Mouse (Mus musculus): ENCODE measurements around the gene Rpl36al. TPM values are rescaled to one million over a fixed set of nuclear protein-coding genes. Genes with fewer than 3 reads are reported as not detected.

Rpl36al gene
- polyA plus RNA-seq, 2 experiments = 600 to 646 TPM

GRCm38 (mm10) chr12:69190522-69190921, 6.6 kb upstream of the Rpl36al start:
- no peak for DNase-seq (ENCODE audit: low spot score)
- peaks cover 6% of the 10 kb centered on the region for H3K4me1 ChIP-seq (ENCODE audit: control insufficient read depth, insufficient read depth, low read length)
- H3K27ac ChIP-seq (replicated peaks; ENCODE audit: low read depth, low read length) = no peak overlapping the region
- no peak overlapping the region for H3K9ac ChIP-seq (ENCODE audit: low read depth, low read length, severe bottlenecking)
- peaks cover 47% of the 10 kb centered on the region for H3K36me3 ChIP-seq (ENCODE audit: control insufficient read depth, insufficient read depth, low read length)
- H3K4me2 ChIP-seq (replicated peaks; ENCODE audit: low read depth, low read length, severe bottlenecking) = no peak overlapping the region
- WGBS = 88% methylated on average over 1 of the region's 1 CpGs
- no peak for ATAC-seq (ENCODE audit: low FRiP score, low read depth)
- H3K27me3 ChIP-seq (ENCODE audit: control insufficient read depth, insufficient read depth, low read length) = no peaks in the 10 kb centered on the region
- no peaks in the 10 kb centered on the region for H3K9me3 ChIP-seq (ENCODE audit: control insufficient read depth, low read length)
- H3K4me3 ChIP-seq (replicated peaks; ENCODE audit: low read length) = no peak overlapping the region
- TF ChIP-seq POLR2A (IDR thresholded peaks at IDR 0.05; ENCODE audit: borderline replicate concordance, extremely low read depth, insufficient read depth, insufficient read length) = no peak

GRCm38 (mm10) chr12:69190074-69190473, 6.2 kb upstream of the Rpl36al start:
- Histone ChIP-seq H3K9ac (ENCODE audit: low read depth, low read length, severe bottlenecking) (no peak overlapping the region), H3K27ac (replicated peaks; ENCODE audit: low read depth, low read length) (no peak overlapping the region), H3K4me1 (ENCODE audit: control insufficient read depth, insufficient read depth, low read length) (peaks cover 10% of the 10 kb centered on the region), H3K4me3 (replicated peaks; ENCODE audit: low read length) (no peak overlapping the region), H3K9me3 (ENCODE audit: control insufficient read depth, low read length) (no peaks in the 10 kb centered on the region), H3K27me3 (ENCODE audit: control insufficient read depth, insufficient read depth, low read length) (no peaks in the 10 kb centered on the region), H3K4me2 (replicated peaks; ENCODE audit: low read depth, low read length, severe bottlenecking) (no peak overlapping the region), H3K36me3 (ENCODE audit: control insufficient read depth, insufficient read depth, low read length) (peaks cover 48% of the 10 kb centered on the region)
- DNase-seq (ENCODE audit: low spot score) = no peak
- no peak for TF ChIP-seq POLR2A (IDR thresholded peaks at IDR 0.05; ENCODE audit: borderline replicate concordance, extremely low read depth, insufficient read depth, insufficient read length)
- ATAC-seq (ENCODE audit: low FRiP score, low read depth) = no peak
- WGBS = 89% methylated on average over 9 of the region's 9 CpGs

- Histone ChIP-seq H3K36me3 (ENCODE audit: control insufficient read depth, insufficient read depth, low read length) (peaks cover 51% of the 10 kb centered on the region), H3K4me3 (replicated peaks; ENCODE audit: low read length) (no peak overlapping the region), H3K27me3 (ENCODE audit: control insufficient read depth, insufficient read depth, low read length) (no peaks in the 10 kb centered on the region), H3K27ac (replicated peaks; ENCODE audit: low read depth, low read length) (no peak overlapping the region), H3K4me1 (ENCODE audit: control insufficient read depth, insufficient read depth, low read length) (peaks cover 13% of the 10 kb centered on the region), H3K4me2 (replicated peaks; ENCODE audit: low read depth, low read length, severe bottlenecking) (no peak overlapping the region), H3K9ac (ENCODE audit: low read depth, low read length, severe bottlenecking) (no peak overlapping the region), H3K9me3 (ENCODE audit: control insufficient read depth, low read length) (no peaks in the 10 kb centered on the region)
- no peak for DNase-seq (ENCODE audit: low spot score)
- no peak for ATAC-seq (ENCODE audit: low FRiP score, low read depth)
- no peak for TF ChIP-seq POLR2A (IDR thresholded peaks at IDR 0.05; ENCODE audit: borderline replicate concordance, extremely low read depth, insufficient read depth, insufficient read length)
- 70% methylated on average over 5 of the region's 5 CpGs for WGBS
Measured at GRCm38 (mm10) chr12:69186811-69187471, 3.1 kb upstream of the Rpl36al start.

- Histone ChIP-seq H3K9me3 (ENCODE audit: control insufficient read depth, low read length) (no peaks in the 10 kb centered on the region), H3K9ac (ENCODE audit: low read depth, low read length, severe bottlenecking) (peak overlapping the region; percentile 90), H3K27me3 (ENCODE audit: control insufficient read depth, insufficient read depth, low read length) (no peaks in the 10 kb centered on the region), H3K27ac (replicated peaks; ENCODE audit: low read depth, low read length) (no peak overlapping the region), H3K4me3 (replicated peaks; ENCODE audit: low read length) (peak overlapping the region; percentile 65), H3K4me2 (replicated peaks; ENCODE audit: low read depth, low read length, severe bottlenecking) (peak overlapping the region; percentile 89), H3K36me3 (ENCODE audit: control insufficient read depth, insufficient read depth, low read length) (peaks cover 49% of the 10 kb centered on the region), H3K4me1 (ENCODE audit: control insufficient read depth, insufficient read depth, low read length) (peaks cover 13% of the 10 kb centered on the region)
- ATAC-seq (ENCODE audit: low FRiP score, low read depth) (no peak), DNase-seq (ENCODE audit: low spot score) (no peak)
- no peak for TF ChIP-seq POLR2A (IDR thresholded peaks at IDR 0.05; ENCODE audit: borderline replicate concordance, extremely low read depth, insufficient read depth, insufficient read length)
- WGBS = 80% methylated on average over 7 of the region's 7 CpGs
Measured at GRCm38 (mm10) chr12:69185371-69185770, 1.5 kb upstream of the Rpl36al start.

- peak overlapping the region; percentile 90 for H3K9ac ChIP-seq (ENCODE audit: low read depth, low read length, severe bottlenecking)
- 4% methylated on average over 45 of the region's 86 CpGs for WGBS
- peak; percentile 45 for ATAC-seq (ENCODE audit: low FRiP score, low read depth)
- peak overlapping the region; percentile 65 for H3K4me3 ChIP-seq (replicated peaks; ENCODE audit: low read length)
- H3K27me3 ChIP-seq (ENCODE audit: control insufficient read depth, insufficient read depth, low read length) = no peaks in the 10 kb centered on the region
- peak overlapping the region; percentile 89 for H3K4me2 ChIP-seq (replicated peaks; ENCODE audit: low read depth, low read length, severe bottlenecking)
- H3K36me3 ChIP-seq (ENCODE audit: control insufficient read depth, insufficient read depth, low read length) = peaks cover 42% of the 10 kb centered on the region
- TF ChIP-seq POLR2A (IDR thresholded peaks at IDR 0.05; ENCODE audit: borderline replicate concordance, extremely low read depth, insufficient read depth, insufficient read length) = no peak
- no peaks in the 10 kb centered on the region for H3K9me3 ChIP-seq (ENCODE audit: control insufficient read depth, low read length)
- H3K27ac ChIP-seq (replicated peaks; ENCODE audit: low read depth, low read length) = peak overlapping the region; percentile 80
- peak; percentile 20 for DNase-seq (ENCODE audit: low spot score)
- peaks cover 13% of the 10 kb centered on the region for H3K4me1 ChIP-seq (ENCODE audit: control insufficient read depth, insufficient read depth, low read length)
Measured at GRCm38 (mm10) chr12:69184342-69185295, 736 bp upstream of the Rpl36al start.
